Mouse (Mus musculus): Measurements from ENCODE around the gene Olfr1377. TPM values are rescaled to one million over a fixed set of nuclear protein-coding genes. Genes with fewer than 3 reads are reported as not detected.

The Olfr1377 gene
- polyA plus RNA-seq (2012; fragmentation: generic; extraction: Trizol), result not detected

GRCm38 (mm10) chr11:50981667-50982066 is at the start of gene Olfr1377:
Gene Olfr1377 (plus strand): TSS chr11:50981967.

GRCm38 (mm10) chr11:50943506-50943905 is 38.3 kb upstream of the Olfr1377 start, which contains the start of gene 4933414I15Rik:
Gene 4933414I15Rik (minus strand): TSS chr11:50943765.

GRCm38 (mm10) chr11:50953665-50954064 is 28.1 kb upstream of the Olfr1377 start, which contains the start of gene Prop1:
Gene Prop1 (minus strand): TSS chr11:50953765.

GRCm38 (mm10) chr11:50966230-50966629 is 15.5 kb upstream of the Olfr1377 start, which contains the start of gene Olfr1378:
Gene Olfr1378 (plus strand): TSS chr11:50966530.

GRCm38 (mm10) chr11:51003296-51003695 is 21.5 kb downstream of the Olfr1377 start, which contains the start of gene Olfr51:
Gene Olfr51 (plus strand): TSS chr11:51003596.

GRCm38 (mm10) chr11:51013936-51014335 is 32.2 kb downstream of the Olfr1377 start, which contains the start of gene Olfr54:
Gene Olfr54 (plus strand): TSS chr11:51014236.

Other genes starting within 250 kb of the Olfr1377 start
- gene Zfp354c, start 154.2 kb upstream of the Olfr1377 start, polyA plus RNA-seq (2012; fragmentation: generic; extraction: Trizol), result 1 to 10 TPM in 1 of 2 experiments, under 1 TPM in 1; 0.15 to 3.1 TPM
- gene Zfp879, start 140.4 kb upstream of the Olfr1377 start, polyA plus RNA-seq (2012; fragmentation: generic; extraction: Trizol), result under 1 TPM in 1 of 2 experiments, not detected in 1; 0.01 TPM
- gene Grm6, start 131.3 kb upstream of the Olfr1377 start, polyA plus RNA-seq (2012; fragmentation: generic; extraction: Trizol), result not detected
- under 1 TPM in 1 of 2 experiments, not detected in 1; 0.04 TPM for gene Zfp454, start 94.3 kb upstream of the Olfr1377 start, polyA plus RNA-seq (2012; fragmentation: generic; extraction: Trizol)
- under 1 TPM; 0.22 to 0.54 TPM for gene Zfp2, start 65.8 kb upstream of the Olfr1377 start, polyA plus RNA-seq (2012; fragmentation: generic; extraction: Trizol)
- gene Zfp354b, start 50.3 kb upstream of the Olfr1377 start, polyA plus RNA-seq (2012; fragmentation: generic; extraction: Trizol), result under 1 TPM in 1 of 2 experiments, not detected in 1; 0.14 TPM
- not detected for gene 4933414I15Rik, start 38.2 kb upstream of the Olfr1377 start, polyA plus RNA-seq (2012; fragmentation: generic; extraction: Trizol)
- not detected for gene Prop1, start 28.2 kb upstream of the Olfr1377 start, polyA plus RNA-seq (2012; fragmentation: generic; extraction: Trizol)
- gene Olfr1378, start 15.4 kb upstream of the Olfr1377 start, polyA plus RNA-seq (2012; fragmentation: generic; extraction: Trizol), result not detected
- not detected for gene Olfr51, start 21.6 kb downstream of the Olfr1377 start, polyA plus RNA-seq (2012; fragmentation: generic; extraction: Trizol)
- gene Olfr54, start 32.3 kb downstream of the Olfr1377 start, polyA plus RNA-seq (2012; fragmentation: generic; extraction: Trizol), result not detected
- gene Olfr1375, start 66.1 kb downstream of the Olfr1377 start, polyA plus RNA-seq (2012; fragmentation: generic; extraction: Trizol), result not detected
- gene Zfp354a, start 77.3 kb downstream of the Olfr1377 start, polyA plus RNA-seq (2012; fragmentation: generic; extraction: Trizol), result 1 to 10 TPM in 1 of 2 experiments, under 1 TPM in 1; 0.08 to 1.4 TPM
- gene Gm12569, start 238.5 kb downstream of the Olfr1377 start, polyA plus RNA-seq (2012; fragmentation: generic; extraction: Trizol), result not detected

All from C3H10T1/2 (cell line).